Mouse (Mus musculus): Measurements from ENCODE around the gene Gm10053.
A peak's percentile ranks its signal among the peaks of the same experiment; 100 is the strongest.
"Not testable (repeated sequence)": the region's sequence is repeated elsewhere in the genome, so short reads cannot be mapped to it uniquely, and the experiment has no call there.

Gene Gm10053

DNA sequence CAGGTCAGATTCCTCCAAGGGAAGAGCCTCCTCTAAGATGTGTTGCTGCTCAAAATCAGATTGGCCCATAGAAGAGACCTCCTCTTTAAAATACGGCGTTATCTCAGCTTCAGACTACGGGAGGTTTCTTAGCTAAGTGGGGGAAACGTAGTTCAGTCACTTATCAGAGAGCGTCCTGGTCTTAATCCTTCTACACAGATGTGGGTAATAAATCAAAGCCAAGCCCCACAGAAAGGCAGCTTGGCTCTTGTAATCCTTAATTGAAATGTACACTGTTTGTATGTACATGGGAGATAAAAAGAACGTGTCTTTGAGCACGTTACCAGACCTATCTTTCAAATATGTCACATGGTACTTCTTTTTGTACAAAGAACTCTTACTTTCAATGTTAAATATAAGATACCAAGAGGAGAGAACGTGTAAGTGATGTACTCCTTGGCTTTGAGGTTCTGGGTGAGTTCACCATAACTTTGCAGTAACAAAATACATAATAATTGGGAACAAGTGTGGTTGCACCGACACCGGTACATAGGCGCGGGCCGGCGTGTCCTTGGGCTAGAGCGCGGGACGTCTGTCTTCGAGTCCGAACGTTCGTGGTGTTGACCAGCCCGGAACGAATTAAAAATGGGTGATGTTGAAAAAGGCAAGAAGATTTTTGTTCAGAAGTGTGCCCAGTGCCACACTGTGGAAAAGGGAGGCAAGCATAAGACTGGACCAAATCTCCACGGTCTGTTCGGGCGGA lies at the start of gene Gm10053:
Gene Gm10053 (plus strand): TSS at position 558 of the 742 bp plus-strand sequence.
- DNase-seq (ENCODE audit: low spot score), result not testable (repeated sequence)

GRCm38 (mm10) chr19:24842080-24842479 lies 33.4 kb upstream of the Gm10053 start:
- no peak for DNase-seq (ENCODE audit: low spot score)

GRCm38 (mm10) chr19:24845007-24845546 lies 30.4 kb upstream of the Gm10053 start:
- no peak for DNase-seq (ENCODE audit: low spot score)

GRCm38 (mm10) chr19:24848345-24848744 lies 27.1 kb upstream of the Gm10053 start:
- no peak for DNase-seq (ENCODE audit: low spot score)

GRCm38 (mm10) chr19:24848844-24849243 lies 26.6 kb upstream of the Gm10053 start:
- no peak for DNase-seq (ENCODE audit: low spot score)

GRCm38 (mm10) chr19:24851456-24852315 lies 23.8 kb upstream of the Gm10053 start:
- no peak for DNase-seq (ENCODE audit: low spot score)

GRCm38 (mm10) chr19:24861276-24861611 lies 14.2 kb upstream of the Gm10053 start:
- no peak for DNase-seq (ENCODE audit: low spot score)

DNA sequence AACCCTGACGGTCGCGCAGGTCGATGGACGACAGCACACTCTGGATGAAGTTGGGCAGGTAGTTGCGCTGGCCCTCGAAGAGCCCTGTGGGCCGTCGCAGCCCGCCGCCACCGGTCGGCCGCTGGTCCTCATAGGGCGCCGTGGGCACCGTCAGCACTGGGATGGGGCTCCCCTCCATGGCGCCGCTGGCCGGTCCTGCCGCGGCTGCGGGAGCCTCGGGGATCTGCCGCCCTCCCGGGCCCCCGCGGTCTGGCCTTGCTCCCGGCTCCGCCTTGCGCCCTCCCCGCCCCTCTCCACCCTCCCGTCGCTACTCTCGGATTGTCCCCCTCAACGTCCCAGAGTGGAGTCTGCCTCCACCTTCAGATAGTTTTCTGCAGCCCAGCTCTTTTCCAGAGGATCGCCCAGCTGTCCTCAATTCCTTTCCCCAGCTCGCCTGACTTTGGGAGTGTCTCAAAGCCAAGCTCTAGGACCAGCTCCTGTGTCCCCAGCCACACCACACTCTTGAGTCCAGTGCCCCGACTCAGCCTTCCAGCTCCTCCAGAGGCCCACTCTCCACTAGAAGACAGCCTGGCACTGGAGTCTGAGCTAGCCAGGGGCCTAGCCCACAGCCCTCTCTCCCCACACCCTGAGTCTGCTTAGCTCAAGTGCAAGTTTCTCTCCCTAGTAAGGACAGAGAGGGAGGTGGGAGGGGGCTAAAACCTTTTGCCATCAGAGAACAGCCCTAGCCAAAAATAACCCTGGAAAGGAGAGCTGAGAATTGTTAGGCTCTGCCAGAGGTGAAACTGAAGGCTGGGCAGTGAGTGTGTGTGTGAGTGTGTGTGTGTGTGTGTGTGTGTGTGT lies 13.7 kb upstream of the Gm10053 start, which contains the start of gene Pgm5:
Gene Pgm5 (minus strand): TSS at position 244 of the 840 bp plus-strand sequence.
- peak; percentile 37 for DNase-seq (ENCODE audit: low spot score)

GRCm38 (mm10) chr19:24865436-24865835 lies 10.1 kb upstream of the Gm10053 start:
- DNase-seq (ENCODE audit: low spot score), result no peak

DNA sequence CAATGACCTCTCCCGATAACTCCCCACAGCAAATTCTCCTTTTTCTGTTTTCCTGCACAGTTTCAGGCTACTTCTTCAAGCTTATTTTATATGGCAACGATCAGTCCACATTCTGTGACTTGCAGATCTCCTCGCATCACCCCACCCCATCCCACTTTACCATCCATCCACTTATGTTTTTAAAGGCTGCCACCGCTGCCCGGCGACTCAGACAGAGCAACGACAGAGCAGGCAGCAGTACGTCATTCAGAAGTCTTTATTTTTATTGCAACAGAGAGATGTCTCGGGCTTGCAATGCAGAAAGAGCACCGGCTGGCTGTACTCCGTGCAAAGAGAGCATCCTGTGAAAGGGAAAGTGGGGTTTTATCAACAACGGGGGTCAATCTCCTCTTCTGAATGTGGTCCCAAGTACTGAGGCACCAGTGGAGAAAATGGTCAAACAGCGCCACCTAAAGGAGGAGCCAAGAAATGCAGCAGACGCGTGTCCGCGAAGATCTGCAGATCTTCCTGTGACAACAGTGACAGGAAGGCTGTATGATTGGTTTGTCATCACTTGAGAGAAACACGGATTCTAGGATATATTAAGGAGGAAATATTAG lies 4.3 kb upstream of the Gm10053 start:
- DNase-seq (ENCODE audit: low spot score), result peak; percentile 31

- DNase-seq (ENCODE audit: low spot score), result no peak
Observed at GRCm38 (mm10) chr19:24873873-24874272, 1.6 kb upstream of the Gm10053 start.

- DNase-seq (ENCODE audit: low spot score), result no peak
Observed at GRCm38 (mm10) chr19:24881237-24881636, 5.8 kb downstream of the Gm10053 start.

DNA sequence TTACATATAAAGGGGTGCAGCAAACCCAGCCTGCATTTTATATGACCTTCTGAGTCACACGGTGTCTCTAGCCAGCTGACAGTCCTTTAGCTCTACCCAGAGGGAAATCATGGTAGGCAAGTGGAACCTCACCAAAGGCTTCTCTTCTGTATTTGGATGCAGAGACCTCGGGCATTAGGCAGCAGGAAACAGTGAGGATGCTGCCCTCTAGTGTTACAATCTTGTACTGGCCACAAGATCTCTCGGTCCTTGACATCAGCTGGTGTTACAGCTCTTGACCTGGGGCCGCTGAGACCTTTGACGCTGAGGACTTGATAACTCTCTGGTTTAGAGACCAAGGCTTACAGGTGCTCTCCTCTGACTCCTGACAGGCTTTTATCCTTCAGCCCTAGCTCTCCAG lies 10.0 kb downstream of the Gm10053 start:
- DNase-seq (ENCODE audit: low spot score), result no peak

DNA sequence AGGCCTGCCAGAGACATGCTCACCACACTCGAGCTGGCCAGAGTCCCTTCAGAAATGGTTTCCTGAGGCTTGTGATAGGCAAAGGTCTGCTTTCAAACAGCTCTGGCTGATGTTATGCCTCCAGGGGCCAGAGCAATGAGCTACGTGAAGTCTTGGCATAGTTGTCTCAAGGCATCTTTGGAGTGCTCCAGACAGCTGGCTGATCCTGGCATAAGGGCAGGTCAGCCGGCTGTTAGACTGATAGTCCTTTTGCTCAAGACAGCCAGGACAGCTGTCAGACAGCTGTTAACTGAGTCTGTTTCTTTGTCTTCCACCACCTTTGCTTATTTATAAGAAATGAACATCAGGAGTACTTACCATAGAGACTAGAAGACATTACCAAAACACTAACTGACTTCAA lies 11.4 kb downstream of the Gm10053 start:
- no peak for DNase-seq (ENCODE audit: low spot score)

DNA sequence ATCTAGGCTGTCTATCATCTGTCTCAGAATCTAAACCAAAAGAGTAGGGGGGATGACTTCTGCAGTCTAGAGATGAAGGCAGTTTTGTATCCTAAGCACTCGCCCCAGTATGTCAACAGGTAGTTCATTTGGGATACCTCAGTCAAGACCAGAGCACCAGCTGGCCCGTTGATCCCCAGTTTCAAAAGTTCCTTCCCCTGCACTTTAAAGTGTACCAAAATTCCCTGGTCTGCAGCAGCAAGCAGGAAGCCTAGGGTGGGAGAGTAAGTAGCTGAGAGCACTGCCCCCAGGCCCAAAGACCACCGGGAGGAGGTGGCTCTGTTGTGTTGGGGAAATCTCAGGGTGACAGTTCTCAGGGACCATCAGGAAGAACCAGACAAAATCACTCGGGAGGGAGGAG lies 21.1 kb downstream of the Gm10053 start:
- DNase-seq (ENCODE audit: low spot score), result no peak

DNA sequence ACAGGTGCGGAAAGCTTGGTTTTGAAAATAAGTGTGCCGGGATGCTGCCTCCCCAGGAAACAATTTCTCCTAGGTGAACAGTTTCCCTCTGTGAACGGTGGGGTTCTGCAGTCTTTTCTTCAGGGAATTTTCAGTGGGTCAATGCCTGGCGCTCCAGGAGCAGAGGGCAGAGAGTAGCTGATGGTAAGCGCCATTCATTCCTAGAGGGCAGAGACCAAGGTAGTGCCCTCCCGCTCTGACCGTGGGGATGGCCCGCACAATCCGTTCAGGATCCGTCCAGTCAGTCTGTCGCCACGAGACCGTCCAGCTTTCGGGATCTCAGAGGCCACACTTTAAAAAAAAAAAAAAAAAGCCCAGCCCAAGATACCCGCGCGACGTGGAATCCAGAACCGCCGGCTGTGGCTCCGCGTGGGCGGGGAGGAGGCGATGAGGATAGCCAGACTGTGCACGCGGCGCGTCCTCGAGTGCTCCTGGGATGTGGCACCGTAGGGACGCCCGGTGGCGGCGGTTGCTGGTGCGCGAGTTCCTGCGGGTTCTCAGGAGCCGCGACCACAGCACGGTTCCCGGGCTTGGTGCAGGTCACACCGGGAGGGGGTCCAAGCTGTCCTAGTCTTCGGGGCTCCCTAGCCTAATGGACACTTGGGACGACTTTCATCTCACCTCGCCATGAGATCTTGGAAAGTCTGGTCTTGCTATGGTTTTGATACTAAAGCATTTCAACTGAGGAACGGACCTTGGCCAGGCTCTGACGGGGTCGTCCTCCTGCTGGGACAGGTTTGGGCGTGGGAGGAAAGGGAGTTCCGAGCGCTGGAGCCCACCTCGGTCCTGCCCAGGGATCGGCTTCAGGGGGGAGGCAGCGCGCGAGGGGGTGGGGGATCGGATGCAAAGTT lies 21.8 kb downstream of the Gm10053 start:
- no peak for DNase-seq (ENCODE audit: low spot score)

GRCm38 (mm10) chr19:24897896-24898736 lies 22.6 kb downstream of the Gm10053 start:
- DNase-seq (ENCODE audit: low spot score), result no peak

DNA sequence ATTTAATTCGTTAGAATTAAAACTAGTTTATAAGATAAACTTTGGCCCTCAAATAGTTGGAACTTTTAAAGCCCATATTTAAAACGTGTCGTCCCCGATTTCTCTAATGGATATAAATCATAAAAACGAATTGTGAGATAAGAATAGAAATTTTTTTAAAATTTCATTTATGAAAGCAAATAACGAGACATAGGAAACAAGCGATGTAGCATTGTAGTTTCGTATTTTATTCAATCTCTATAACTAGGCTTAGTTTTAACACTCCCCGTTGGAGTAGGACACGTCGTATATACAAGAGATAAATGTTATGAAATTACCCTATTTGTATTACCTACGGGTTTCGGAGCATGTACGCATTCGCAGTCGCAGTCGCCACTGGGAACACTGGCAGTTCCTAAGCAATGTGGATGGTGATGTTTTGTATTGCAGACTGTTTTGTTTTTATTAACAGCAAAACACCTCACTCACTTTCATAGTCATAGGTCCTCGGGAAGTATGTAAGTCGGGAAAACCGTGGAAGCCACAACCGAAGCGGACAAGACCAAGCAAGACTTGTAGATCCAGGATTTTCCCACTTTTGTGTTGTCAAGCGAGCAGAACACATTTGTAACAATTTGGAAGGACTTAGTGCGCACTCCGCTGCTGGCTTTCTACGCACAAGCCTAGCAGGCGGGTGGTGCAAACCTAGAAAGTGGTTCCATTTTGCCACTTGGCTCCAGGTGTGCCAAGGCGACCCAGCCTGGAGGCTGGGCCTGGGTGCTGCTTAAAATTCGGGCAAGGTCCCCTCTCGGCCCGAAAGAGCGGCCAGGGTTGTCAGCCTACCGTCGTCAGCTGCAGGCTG lies 23.5 kb downstream of the Gm10053 start:
- DNase-seq (ENCODE audit: low spot score), result no peak
